Mouse (Mus musculus): Measurements from ENCODE around the gene Kif19a.

DNA sequence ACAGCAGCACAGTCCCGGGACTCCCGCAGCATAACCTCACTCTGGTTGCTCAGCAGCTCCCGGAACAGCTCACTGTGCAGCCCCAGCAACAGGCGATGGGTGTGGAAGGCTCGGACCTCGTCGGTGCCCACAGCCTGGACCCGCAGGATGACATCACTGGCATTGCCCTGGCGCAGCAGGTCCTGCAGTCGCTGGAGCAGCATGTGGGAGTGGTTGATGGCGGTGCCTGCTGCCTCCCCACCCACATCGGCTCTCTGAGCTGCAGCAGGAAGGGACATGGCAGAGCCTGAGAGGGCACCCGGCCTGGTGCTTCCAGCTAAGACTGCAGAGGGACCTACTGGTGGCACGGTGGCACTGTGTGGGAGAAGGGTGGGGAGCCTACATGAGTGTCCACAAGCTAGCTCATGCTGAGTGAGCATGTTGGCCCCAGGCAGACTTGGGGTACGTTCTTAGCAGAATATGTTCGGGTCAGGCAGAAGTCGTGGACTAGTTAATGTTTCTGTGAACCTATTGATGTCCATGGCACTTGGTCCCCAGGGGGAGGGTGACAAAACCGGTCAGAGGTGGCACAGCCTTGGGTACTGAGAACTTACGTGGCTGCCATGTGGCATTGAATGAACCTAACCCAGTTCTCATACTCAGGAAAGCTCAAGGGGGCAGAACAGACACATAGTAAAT lies 28.8 kb downstream of the Kif19a start:
- TF ChIP-seq CTCF (IDR thresholded peaks at IDR 0.05; ENCODE audit: low read depth) = no peak
- TF ChIP-seq EP300 (IDR thresholded peaks at IDR 0.05; ENCODE audit: low read depth) = no peak
